Mouse (Mus musculus) adipocyte (in vitro differentiated cells): ENCODE measurements at regions not wholly inside any gene's neighbourhood (a gene's known extent, or its start where the extent isn't known, plus 50 kb on each side); places are given as distances from the start of the nearest gene placed in this dataset.

Experiments
- DNase-seq: peaks from one replicate; pipeline ENCODE4 v3.0.0-alpha.2; 2016; ENCODE audit warnings: low spot score

DNA sequence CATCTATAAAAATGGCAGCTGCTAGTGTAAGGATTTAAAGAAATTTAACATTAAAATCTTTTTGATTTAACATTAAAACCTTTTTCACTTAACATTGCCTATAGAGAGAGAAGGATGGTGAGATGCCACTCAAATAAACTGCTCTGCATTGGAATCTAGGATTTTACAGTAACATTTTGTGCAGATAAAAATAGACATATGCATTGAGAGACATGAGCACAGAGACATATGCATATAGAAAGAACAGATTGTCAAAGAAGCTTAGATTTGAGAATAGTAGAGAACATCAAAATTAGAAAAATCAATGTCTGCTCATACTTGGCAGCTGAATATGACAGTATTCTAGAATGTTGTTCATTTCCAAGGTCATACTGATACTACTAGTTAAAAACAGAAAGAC lies 220.2 kb downstream of the Arap2 start:
- DNase-seq = no peak

DNA sequence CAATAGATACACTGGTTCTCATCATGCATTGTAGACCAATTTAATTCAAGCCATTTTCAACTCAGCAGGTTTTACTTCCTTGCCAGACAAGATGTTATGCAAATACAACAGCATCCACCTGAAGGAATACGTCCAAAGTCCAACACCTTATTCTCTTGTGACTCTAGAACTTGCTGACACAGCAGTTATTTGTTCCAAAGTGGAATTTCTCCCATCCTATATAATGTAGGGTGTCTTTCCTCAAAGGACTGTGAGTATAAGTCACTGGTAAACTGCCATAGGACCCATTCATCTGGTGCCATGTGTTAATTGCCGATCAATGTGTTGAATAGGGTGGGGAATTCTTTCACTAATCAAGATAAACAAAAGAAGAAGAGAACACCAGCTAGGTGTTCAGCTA lies 226.7 kb downstream of the Arap2 start:
- no peak for DNase-seq

DNA sequence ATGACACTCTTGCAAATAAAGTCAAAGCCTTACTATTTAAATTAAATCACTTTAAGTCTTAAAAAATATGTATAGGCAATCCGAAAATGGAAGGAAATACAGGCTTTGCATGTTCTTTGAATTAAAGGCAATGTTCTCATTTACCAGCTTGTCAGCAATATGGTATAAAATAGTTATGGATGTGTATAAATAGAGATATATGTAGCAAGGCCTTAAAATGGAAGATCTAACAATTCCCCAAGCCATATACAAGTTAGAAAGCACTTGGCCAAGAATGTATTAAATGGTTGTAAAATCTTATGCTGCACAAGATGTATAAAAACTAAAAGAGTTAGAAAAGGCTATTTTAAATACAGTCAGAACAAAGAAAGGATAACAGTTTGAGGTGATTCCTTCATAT lies 254.1 kb downstream of the Arap2 start:
- no peak for DNase-seq

DNA sequence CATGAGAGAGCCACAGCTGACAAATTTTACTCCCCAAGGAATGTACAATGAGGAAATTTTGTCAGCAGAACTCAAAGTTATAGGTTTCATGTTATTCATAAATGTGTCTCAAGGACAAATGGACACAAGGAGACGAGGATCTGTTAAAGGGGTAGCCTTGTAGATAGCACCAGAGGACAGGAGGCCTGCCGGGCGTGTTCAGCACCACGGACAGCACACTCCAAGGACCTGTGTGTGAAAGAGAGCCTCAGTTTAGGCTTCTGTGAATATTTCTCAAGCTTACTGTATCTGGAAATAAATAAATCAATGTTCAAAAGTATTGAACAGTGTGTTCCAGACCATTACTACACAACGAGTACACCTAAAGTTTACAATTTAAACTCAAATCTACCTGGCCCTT lies 282.4 kb downstream of the Arap2 start:
- peak; percentile 10 for DNase-seq

DNA sequence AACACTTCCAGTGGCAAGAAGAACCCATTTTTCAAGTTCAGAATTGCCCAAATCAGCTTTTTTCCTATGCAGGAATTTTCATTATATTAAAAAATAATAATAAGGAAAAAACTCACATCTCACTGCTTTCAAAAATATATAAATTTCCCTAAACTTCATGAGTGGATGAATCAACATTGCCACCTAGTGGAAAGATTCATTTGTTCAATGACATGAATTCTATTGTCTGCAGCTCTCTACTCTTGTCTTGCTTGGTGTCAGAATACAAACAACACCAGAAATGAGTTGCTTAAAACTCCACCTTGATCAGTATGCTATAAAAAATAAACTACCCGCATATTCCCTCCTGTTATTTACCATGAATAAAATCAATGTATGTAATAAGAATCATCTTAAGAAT lies 285.0 kb downstream of the Arap2 start:
- DNase-seq = peak; percentile 17

DNA sequence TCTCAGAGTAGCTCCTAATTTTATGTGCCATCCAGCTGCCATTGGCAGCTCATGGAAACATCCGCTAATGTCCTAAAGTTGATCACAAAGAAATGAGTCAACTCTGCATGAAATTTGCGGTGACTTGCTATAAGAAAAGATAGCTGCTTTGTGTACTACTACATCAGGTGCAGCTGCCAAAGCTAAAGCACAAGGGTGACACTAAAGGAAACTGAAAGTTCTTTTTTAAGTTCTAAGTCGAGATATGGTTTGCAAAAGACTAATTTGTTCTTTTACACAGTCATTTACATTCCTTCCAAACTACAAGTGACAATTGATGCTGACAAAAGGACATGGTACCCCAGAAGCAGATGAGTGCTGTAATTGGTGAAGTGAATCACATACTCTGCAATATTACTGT lies 292.5 kb downstream of the Arap2 start:
- DNase-seq = no peak

DNA sequence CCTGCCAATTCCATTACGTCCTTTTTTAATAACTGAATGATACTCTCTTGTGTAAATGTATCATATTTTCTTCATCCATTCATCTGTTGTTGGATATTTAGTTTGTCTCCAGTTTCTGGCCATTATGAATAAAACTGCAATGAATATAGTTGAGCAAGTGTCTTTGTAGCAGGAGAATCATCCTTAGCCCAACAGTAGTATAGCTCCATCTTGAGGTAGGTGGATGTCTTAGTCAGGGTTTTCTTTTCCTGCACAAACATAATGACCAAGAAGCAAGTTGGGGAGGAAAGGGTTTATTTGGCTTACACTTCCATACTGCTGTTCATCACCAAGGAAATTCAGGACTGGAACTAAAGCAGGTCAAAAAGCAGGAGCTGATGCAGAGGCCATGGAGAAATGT lies 299.2 kb downstream of the Arap2 start:
- DNase-seq = no peak

DNA sequence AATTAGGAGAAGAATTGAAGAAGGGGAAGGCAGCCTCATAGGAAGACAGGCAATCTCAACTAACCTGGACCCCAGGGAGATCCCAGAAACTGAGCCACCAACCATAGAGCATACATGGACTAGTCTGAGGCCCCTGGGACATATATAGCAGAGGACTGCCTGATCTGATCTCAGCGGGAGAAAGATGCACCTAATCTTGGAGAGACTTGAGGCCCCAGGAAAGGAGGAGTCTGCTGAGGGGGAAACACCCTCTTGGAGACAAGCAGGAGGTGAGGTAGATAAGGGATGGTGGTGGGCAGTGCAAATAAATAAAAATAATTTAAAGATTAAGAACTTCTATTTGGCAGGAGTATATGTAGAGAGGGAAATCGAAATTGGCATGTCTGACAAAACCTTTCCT lies 303.4 kb downstream of the Arap2 start:
- DNase-seq = no peak
